Mouse (Mus musculus): ENCODE results near the gene Nup50.

GRCm38 (mm10) chr15:84987020-84987815 lies 64.0 kb downstream of the Nup50 start:
- TF ChIP-seq CTCF (IDR thresholded peaks at IDR 0.05; ENCODE audit: extremely low read depth, insufficient read depth, low read length) (no peak), POLR2A (IDR thresholded peaks at IDR 0.05; ENCODE audit: extremely low read depth, insufficient read depth, low read length) (no peak)
